Mouse (Mus musculus): ENCODE results near the gene Wdr82. TPM values are rescaled to one million over a fixed set of nuclear protein-coding genes. Genes with fewer than 3 reads are reported as not detected.

Gene Wdr82
- total and polyA plus RNA-seq, 2 experiments from 2014 or later = 14.3 to 122 TPM

GRCm38 (mm10) chr9:106232956-106233355 lies 62.2 kb downstream of the Wdr82 start:
- Histone ChIP-seq H3K27me3 (ENCODE audit: control insufficient read depth, insufficient read depth, low read length) (no peaks in the 10 kb centered on the region), H3K36me3 (replicated peaks; ENCODE audit: control insufficient read depth, insufficient read depth, low read length) (peaks cover 57% of the 10 kb centered on the region), H3K9me3 (replicated peaks; ENCODE audit: control insufficient read depth, low read length) (no peaks in the 10 kb centered on the region), H3K4me3 (ENCODE audit: low read depth, low read length) (no peak overlapping the region), H3K4me2 (ENCODE audit: low read depth, low read length) (no peak overlapping the region), H3K9ac (replicated peaks; ENCODE audit: low read depth, low read length) (no peak overlapping the region), H3K4me1 (ENCODE audit: control insufficient read depth, insufficient read depth) (0 out of 2 replicates have a peak, but pooled peaks cover 3% of the 10 kb centered on the region), H3K27ac (ENCODE audit: low read depth) (no peak overlapping the region)
- TF ChIP-seq CTCF (IDR thresholded peaks at IDR 0.05; ENCODE audit: low read depth) = no peak
- TF ChIP-seq EP300 (IDR thresholded peaks at IDR 0.05; ENCODE audit: low read depth) = no peak
- 83% methylated on average over 3 of the region's 3 CpGs for WGBS
- ATAC-seq (ENCODE audit: insufficient read depth, low read depth) (no peak), DNase-seq (ENCODE audit: low spot score) (no peak)

GRCm38 (mm10) chr9:106233953-106234352 lies 63.2 kb downstream of the Wdr82 start:
- Histone ChIP-seq H3K9ac (replicated peaks; ENCODE audit: low read depth, low read length) (no peak overlapping the region), H3K9me3 (replicated peaks; ENCODE audit: control insufficient read depth, low read length) (no peaks in the 10 kb centered on the region), H3K4me1 (ENCODE audit: control insufficient read depth, insufficient read depth) (0 out of 2 replicates have a peak, but pooled peaks cover 3% of the 10 kb centered on the region), H3K4me2 (ENCODE audit: low read depth, low read length) (no peak overlapping the region), H3K27ac (ENCODE audit: low read depth) (no peak overlapping the region), H3K27me3 (ENCODE audit: control insufficient read depth, insufficient read depth, low read length) (no peaks in the 10 kb centered on the region), H3K36me3 (replicated peaks; ENCODE audit: control insufficient read depth, insufficient read depth, low read length) (peaks cover 67% of the 10 kb centered on the region), H3K4me3 (ENCODE audit: low read depth, low read length) (no peak overlapping the region)
- WGBS = 83% methylated on average over 6 of the region's 6 CpGs
- no peak for DNase-seq (ENCODE audit: low spot score)
- ATAC-seq (ENCODE audit: insufficient read depth, low read depth) = no peak
- TF ChIP-seq CTCF (IDR thresholded peaks at IDR 0.05; ENCODE audit: low read depth) (no peak), EP300 (IDR thresholded peaks at IDR 0.05; ENCODE audit: low read depth) (no peak)

GRCm38 (mm10) chr9:106235194-106235830 lies 64.6 kb downstream of the Wdr82 start:
- ATAC-seq (ENCODE audit: insufficient read depth, low read depth) = peak; percentile 87
- TF ChIP-seq CTCF (IDR thresholded peaks at IDR 0.05; ENCODE audit: low read depth) (no peak), EP300 (IDR thresholded peaks at IDR 0.05; ENCODE audit: low read depth) (no peak)
- Histone ChIP-seq H3K36me3 (replicated peaks; ENCODE audit: control insufficient read depth, insufficient read depth, low read length) (peaks cover 80% of the 10 kb centered on the region), H3K4me2 (ENCODE audit: low read depth, low read length) (no peak overlapping the region), H3K4me1 (ENCODE audit: control insufficient read depth, insufficient read depth) (0 out of 2 replicates have a peak, but pooled peaks cover 3% of the 10 kb centered on the region), H3K9me3 (replicated peaks; ENCODE audit: control insufficient read depth, low read length) (no peaks in the 10 kb centered on the region), H3K9ac (replicated peaks; ENCODE audit: low read depth, low read length) (no peak overlapping the region), H3K4me3 (ENCODE audit: low read depth, low read length) (no peak overlapping the region), H3K27ac (ENCODE audit: low read depth) (peak overlapping the region; percentile 74), H3K27me3 (ENCODE audit: control insufficient read depth, insufficient read depth, low read length) (no peaks in the 10 kb centered on the region)
- peak; percentile 84 for DNase-seq (ENCODE audit: low spot score)
- 67% methylated on average over 23 of the region's 23 CpGs for WGBS

DNA sequence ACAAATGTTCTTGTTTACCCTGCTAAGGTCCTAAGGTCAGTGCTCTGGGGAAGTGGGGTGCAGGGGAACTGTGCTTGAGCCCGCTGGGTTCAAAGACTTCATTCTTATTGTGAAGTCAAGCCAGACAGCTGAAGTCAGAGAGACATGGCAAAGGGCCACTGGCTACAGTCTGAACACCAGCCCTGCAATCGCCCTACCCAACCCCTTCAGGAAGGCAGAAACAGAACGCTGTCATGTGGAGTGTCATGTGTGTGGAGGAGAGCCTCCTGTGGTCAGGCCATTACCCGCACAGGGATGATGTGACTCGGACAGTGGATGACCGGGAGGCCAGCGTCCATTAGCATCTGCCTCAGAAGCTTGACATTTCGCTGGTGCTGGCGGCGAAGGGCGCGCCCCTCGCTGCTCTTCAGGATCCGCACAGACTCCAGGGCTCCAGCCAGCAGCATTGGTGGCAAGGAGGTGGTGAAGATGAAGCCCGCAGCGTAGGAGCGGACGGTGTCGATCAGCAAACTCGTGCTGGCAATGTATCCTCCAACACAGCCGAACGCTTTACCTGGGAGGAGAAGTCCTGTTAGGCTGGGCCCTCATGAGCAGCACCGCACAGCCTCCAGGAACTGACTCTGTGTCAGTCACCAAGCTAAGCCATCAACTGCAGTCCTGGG lies 65.6 kb downstream of the Wdr82 start:
- Histone ChIP-seq H3K9ac (replicated peaks; ENCODE audit: low read depth, low read length) (no peak overlapping the region), H3K9me3 (replicated peaks; ENCODE audit: control insufficient read depth, low read length) (no peaks in the 10 kb centered on the region), H3K27ac (ENCODE audit: low read depth) (peak overlapping the region; percentile 74), H3K36me3 (replicated peaks; ENCODE audit: control insufficient read depth, insufficient read depth, low read length) (peaks cover 90% of the 10 kb centered on the region), H3K4me1 (ENCODE audit: control insufficient read depth, insufficient read depth) (0 out of 2 replicates have a peak, but pooled peaks cover 3% of the 10 kb centered on the region), H3K27me3 (ENCODE audit: control insufficient read depth, insufficient read depth, low read length) (no peaks in the 10 kb centered on the region), H3K4me3 (ENCODE audit: low read depth, low read length) (no peak overlapping the region), H3K4me2 (ENCODE audit: low read depth, low read length) (no peak overlapping the region)
- ATAC-seq (ENCODE audit: insufficient read depth, low read depth) (no peak), DNase-seq (ENCODE audit: low spot score) (no peak)
- TF ChIP-seq EP300 (IDR thresholded peaks at IDR 0.05; ENCODE audit: low read depth) = no peak
- TF ChIP-seq CTCF (IDR thresholded peaks at IDR 0.05; ENCODE audit: low read depth) = no peak
- 90% methylated on average over 23 of the region's 23 CpGs for WGBS

DNA sequence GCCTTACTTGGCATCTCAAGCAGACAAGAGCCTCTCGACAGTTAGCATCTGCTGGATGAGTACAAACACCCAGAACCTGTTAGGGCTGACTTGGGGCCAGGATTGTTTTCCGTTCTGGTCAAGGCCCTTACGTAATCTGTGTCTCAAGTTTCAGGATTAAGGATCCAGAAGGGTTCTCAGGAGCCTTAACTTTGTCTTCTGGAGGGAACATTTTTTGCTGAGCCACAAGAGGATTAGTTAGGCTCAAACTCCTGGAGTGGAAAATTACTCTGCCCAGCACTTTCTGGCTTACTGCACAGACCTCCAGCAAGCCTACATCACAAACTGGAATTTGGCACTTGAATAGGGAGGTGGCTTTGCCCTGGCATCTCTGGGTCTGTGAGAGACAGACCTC lies 66.1 kb downstream of the Wdr82 start:
- ATAC-seq (ENCODE audit: insufficient read depth, low read depth) (no peak), DNase-seq (ENCODE audit: low spot score) (no peak)
- no peaks in the 10 kb centered on the region for H3K9me3 ChIP-seq (replicated peaks; ENCODE audit: control insufficient read depth, low read length)
- H3K4me1 ChIP-seq (ENCODE audit: control insufficient read depth, insufficient read depth) = 0 out of 2 replicates have a peak, but pooled peaks cover 3% of the 10 kb centered on the region
- no peak overlapping the region for H3K9ac ChIP-seq (replicated peaks; ENCODE audit: low read depth, low read length)
- H3K4me3 ChIP-seq (ENCODE audit: low read depth, low read length) = no peak overlapping the region
- H3K36me3 ChIP-seq (replicated peaks; ENCODE audit: control insufficient read depth, insufficient read depth, low read length) = peaks cover 95% of the 10 kb centered on the region
- H3K27me3 ChIP-seq (ENCODE audit: control insufficient read depth, insufficient read depth, low read length) = no peaks in the 10 kb centered on the region
- 77% methylated on average over 3 of the region's 3 CpGs for WGBS
- H3K4me2 ChIP-seq (ENCODE audit: low read depth, low read length) = no peak overlapping the region
- H3K27ac ChIP-seq (ENCODE audit: low read depth) = peak overlapping the region; percentile 8; the same call in 1 of the 2 replicates
- no peak for TF ChIP-seq EP300 (IDR thresholded peaks at IDR 0.05; ENCODE audit: low read depth)
- TF ChIP-seq CTCF (IDR thresholded peaks at IDR 0.05; ENCODE audit: low read depth) = no peak

Data from heart, postnatal 0 days (tissue).